Mouse (Mus musculus) lung, postnatal 0 days (tissue): Measurements from ENCODE around the gene Dip2b.

Experiments
- CTCF ChIP-seq: IDR thresholded peaks from 2 replicates; pipeline ENCODE4 v1.5.1; 2016; ENCODE audit warnings: antibody characterized with exemption, mild to moderate bottlenecking
- EP300 ChIP-seq: IDR thresholded peaks from 2 replicates; pipeline ENCODE4 v1.6.1; 2016; ENCODE audit warnings: antibody characterized with exemption, mild to moderate bottlenecking, control low read depth

GRCm38 (mm10) chr15:100140428-100140827 lies 102.0 kb downstream of the Dip2b start:
- TF ChIP-seq CTCF (no peak), EP300 (no peak)
